Mouse (Mus musculus) limb, embryonic 11.5 days (tissue): ENCODE measurements around the gene Wdr1. TPM values are rescaled to one million over a fixed set of nuclear protein-coding genes. Genes with fewer than 3 reads are reported as not detected.
A peak's percentile ranks its signal among the peaks of the same experiment; 100 is the strongest.

Experiments used
- ATAC-seq: fragments of 200-750 bp; cut with Nextera tagmentation; 2 replicates; pipeline ENCODE4 v1.8.0; 2017; ENCODE audit warnings: low read depth; ENCODE audit not compliant: insufficient number of reproducible peaks, low FRiP score, low TSS enrichment
- DNase-seq: peaks from one replicate; pipeline ENCODE4 v3.0.0-alpha.2; 2015; ENCODE audit warnings: low spot score
- H3K27ac ChIP-seq: fragments of 300-500 bp; sonication (generic); replicated peaks from 2 replicates; pipeline ENCODE4 v1.5.1; 2014; ENCODE audit warnings: low read depth, mild to moderate bottlenecking, low read length
- H3K27me3 ChIP-seq: fragments of 300-500 bp; sonication (generic); 2 replicates; pipeline ENCODE4 v1.6.1; 2014; ENCODE audit warnings: mild to moderate bottlenecking, low read length, mixed read lengths; ENCODE audit not compliant: control insufficient read depth, insufficient read depth
- H3K36me3 ChIP-seq: fragments of 300-500 bp; sonication (generic); 2 replicates; pipeline ENCODE4 v1.6.1; 2014; ENCODE audit warnings: mild to moderate bottlenecking, low read length, moderate library complexity, mixed read lengths; ENCODE audit not compliant: control insufficient read depth, insufficient read depth
- H3K4me1 ChIP-seq: fragments of 300-500 bp; sonication (generic); 2 replicates; pipeline ENCODE4 v1.6.1; 2014; ENCODE audit warnings: low read length, mixed read lengths; ENCODE audit not compliant: control insufficient read depth, insufficient read depth
- H3K4me2 ChIP-seq: fragments of 300-500 bp; sonication (generic); 2 replicates; pipeline ENCODE4 v1.6.1; 2014; ENCODE audit warnings: low read depth, mild to moderate bottlenecking, moderate library complexity; ENCODE audit not compliant: severe bottlenecking
- H3K4me3 ChIP-seq: fragments of 300-500 bp; sonication (generic); 2 replicates; pipeline ENCODE4 v1.5.1; 2014; ENCODE audit warnings: low read depth, low read length
- H3K9ac ChIP-seq: fragments of 300-500 bp; sonication (generic); 2 replicates; pipeline ENCODE4 v1.6.1; 2014; ENCODE audit warnings: mild to moderate bottlenecking, low read length
- H3K9me3 ChIP-seq: fragments of 300-500 bp; sonication (generic); 2 replicates; pipeline ENCODE4 v1.6.1; 2016; ENCODE audit warnings: low read length; ENCODE audit not compliant: control insufficient read depth
- WGBS: fragments of 180-500 bp; shearing (Covaris S2); extraction: QIAGEN DNeasy Blood & Tissue Kit; methylation state at CpG from one replicate; pipeline ENCODE4 v1.1.7; 2014; 5-methylcytosine and 5-hydroxymethylcytosine counted together
- polyA plus RNA-seq: library from polyadenylated mRNA; unstranded; fragments of >200 nt; fragmentation: Nextera tagmentation; extraction: Ambion mirVana; gene quantifications from 2 replicates; pipeline ENCODE4 v1.2.1, GENCODE M21; 2014

The Wdr1 gene
- polyA plus RNA-seq, 1 experiment from 2014 or later = 200 TPM

DNA sequence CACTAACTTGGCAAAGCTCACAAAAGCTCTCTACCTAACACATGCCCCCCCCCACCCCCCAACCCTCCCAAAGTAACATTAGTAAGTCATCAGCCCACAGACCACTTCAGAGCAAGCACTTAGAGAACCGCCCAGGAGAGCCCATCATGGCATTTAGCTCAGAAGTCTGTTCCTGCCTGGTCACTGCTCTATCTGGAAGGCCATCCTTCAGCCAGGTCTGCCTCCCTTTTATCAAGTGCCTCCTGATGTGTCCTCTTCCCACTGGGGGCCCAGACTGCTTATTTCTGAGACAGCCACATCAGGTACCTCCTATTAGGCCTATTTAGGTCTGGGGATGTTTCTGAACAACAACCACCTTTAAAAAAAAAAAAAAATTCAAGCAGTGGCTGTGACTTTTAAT lies 22.1 kb downstream of the Wdr1 start:
- 95% methylated on average over 1 of the region's 1 CpGs for WGBS
- Histone ChIP-seq H3K27ac (no peak overlapping the region), H3K9ac (no peak overlapping the region), H3K27me3 (no peaks in the 10 kb centered on the region), H3K4me1 (no peaks in the 10 kb centered on the region), H3K36me3 (peaks cover 29% of the 10 kb centered on the region), H3K9me3 (no peaks in the 10 kb centered on the region), H3K4me3 (no peak overlapping the region), H3K4me2 (no peak overlapping the region)
- no peak for ATAC-seq
- DNase-seq = no peak

DNA sequence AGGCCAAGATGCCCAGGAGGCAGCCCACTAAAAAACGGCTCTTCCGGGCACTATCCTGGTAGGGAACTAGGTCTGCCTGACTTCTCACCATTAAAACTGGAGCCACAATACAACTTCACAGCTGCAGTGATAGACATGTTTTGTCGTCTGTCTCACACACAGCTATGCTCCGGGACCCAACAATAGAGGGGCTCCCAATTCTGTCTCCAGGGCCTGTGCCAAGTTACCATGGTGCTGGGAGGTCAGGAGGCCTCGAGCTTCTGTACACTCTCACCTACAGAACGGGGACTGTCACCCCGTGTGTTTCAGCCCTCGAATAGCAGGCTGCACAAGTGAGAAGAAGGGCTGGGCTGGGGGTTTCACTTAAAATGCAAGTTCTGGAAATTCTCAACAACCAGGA lies 24.5 kb downstream of the Wdr1 start:
- Histone ChIP-seq H3K27ac (no peak overlapping the region), H3K4me1 (no peaks in the 10 kb centered on the region), H3K27me3 (no peaks in the 10 kb centered on the region), H3K4me3 (no peak overlapping the region), H3K9me3 (no peaks in the 10 kb centered on the region), H3K4me2 (no peak overlapping the region), H3K36me3 (peaks cover 24% of the 10 kb centered on the region), H3K9ac (no peak overlapping the region)
- DNase-seq (no peak), ATAC-seq (no peak)
- 91% methylated on average over 8 of the region's 8 CpGs for WGBS

DNA sequence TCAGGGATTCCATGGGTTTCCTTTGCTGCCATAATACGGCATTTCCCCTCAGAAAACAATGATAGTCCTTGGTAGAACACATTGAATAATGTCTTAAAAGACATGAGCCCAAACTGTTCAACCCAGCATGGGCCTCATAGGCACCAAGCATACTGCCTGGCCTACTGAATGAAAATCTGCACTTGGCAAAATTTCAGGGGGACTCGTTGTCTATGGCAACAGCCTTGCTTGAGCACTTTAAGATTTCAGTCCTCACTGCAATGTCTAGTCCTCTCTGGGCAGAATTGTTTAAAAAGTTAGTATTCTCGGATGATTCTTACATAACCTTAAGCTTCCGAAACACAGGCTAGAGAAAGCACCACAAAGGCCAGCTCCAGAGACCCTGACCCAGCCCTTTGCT lies 25.2 kb downstream of the Wdr1 start:
- Histone ChIP-seq H3K9ac (no peak overlapping the region), H3K27me3 (no peaks in the 10 kb centered on the region), H3K4me1 (no peaks in the 10 kb centered on the region), H3K27ac (no peak overlapping the region), H3K4me3 (no peak overlapping the region), H3K36me3 (peaks cover 25% of the 10 kb centered on the region), H3K4me2 (no peak overlapping the region), H3K9me3 (no peaks in the 10 kb centered on the region)
- DNase-seq (no peak), ATAC-seq (no peak)
- 98% methylated on average over 4 of the region's 4 CpGs for WGBS

DNA sequence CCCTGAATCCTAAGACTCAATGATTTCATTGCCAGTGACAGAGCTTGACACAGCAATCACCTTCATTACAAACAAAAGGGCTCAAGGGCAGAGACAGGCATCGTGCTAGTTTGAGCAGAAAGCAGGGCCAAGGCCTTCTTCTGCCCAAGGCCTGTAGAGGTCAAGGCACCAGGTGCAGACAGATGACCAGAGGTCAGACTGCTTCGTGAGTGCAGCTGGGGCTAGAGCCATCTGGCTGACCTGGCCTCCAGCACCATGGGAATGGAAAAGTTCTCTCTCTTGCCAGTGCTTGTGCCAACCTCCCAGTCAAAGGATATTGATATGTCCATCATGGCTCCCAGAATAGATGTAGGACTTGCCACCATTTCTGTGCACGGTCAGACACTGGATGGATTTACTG lies 26.2 kb downstream of the Wdr1 start:
- H3K9me3 ChIP-seq = no peaks in the 10 kb centered on the region
- H3K4me1 ChIP-seq = no peaks in the 10 kb centered on the region
- H3K27me3 ChIP-seq = no peaks in the 10 kb centered on the region
- H3K4me3 ChIP-seq = no peak overlapping the region
- H3K36me3 ChIP-seq = peaks cover 35% of the 10 kb centered on the region
- ATAC-seq (no peak), DNase-seq (no peak)
- H3K9ac ChIP-seq = no peak overlapping the region
- H3K27ac ChIP-seq = no peak overlapping the region
- H3K4me2 ChIP-seq = no peak overlapping the region
- WGBS = 88% methylated on average over 3 of the region's 3 CpGs

DNA sequence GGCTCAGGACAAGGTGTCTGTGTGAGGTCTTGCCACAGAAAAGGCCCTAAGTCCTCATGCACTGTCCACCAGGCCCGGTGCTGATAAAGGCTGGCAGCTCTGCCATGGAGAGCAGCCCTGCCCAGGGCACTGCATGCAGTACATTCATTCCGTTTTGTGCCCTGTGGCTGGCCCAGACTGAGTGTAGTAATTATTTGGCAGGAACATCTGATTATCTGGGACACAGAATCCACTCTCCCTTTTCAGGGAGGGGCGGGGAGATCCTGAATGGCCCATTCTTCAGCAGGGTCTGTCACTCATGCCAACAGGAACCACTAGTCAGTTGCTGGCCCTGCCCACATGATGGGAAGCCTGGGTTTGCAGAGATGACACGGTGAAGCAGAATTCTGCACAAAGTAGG lies 30.9 kb downstream of the Wdr1 start:
- Histone ChIP-seq H3K36me3 (peaks cover 51% of the 10 kb centered on the region), H3K9me3 (no peaks in the 10 kb centered on the region), H3K9ac (no peak overlapping the region), H3K27me3 (no peaks in the 10 kb centered on the region), H3K27ac (no peak overlapping the region), H3K4me1 (no peaks in the 10 kb centered on the region), H3K4me2 (no peak overlapping the region), H3K4me3 (no peak overlapping the region)
- DNase-seq (no peak), ATAC-seq (no peak)
- WGBS = 95% methylated on average over 4 of the region's 4 CpGs

DNA sequence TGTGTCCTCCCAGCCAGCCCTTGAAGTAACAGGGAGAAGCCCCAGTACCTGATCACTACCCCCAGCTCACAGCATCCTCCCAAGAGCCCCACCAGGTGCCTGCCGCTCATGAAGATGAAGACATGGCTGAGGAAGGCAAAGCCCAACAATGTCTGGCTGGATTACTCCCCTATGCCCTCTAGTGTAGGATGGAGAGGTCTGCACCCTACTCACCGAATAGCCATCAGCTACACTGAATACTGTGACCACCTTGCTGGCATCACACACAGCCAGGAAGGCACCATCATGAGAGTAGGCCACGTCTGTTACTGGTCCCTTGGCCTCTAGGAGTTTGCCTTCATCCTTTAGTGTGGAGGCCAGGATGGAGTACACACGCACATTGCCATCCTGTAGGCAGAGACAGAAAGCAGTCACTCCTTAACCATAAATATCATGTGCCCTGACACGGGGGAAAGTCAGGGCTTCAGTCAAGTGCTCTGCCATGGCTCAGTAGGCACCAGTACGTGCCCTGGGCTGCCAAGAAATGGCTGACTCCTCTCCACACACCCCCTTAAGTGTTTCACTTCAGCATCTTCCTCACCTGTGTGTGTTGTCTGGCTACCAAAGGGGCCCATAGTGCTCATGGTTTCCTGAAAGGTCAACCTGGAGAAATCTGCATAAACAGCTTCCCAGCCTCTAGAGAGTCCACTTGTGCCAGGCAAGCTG lies 33.1 kb downstream of the Wdr1 start:
- DNase-seq (peak; percentile 39), ATAC-seq (no peak)
- Histone ChIP-seq H3K9me3 (no peaks in the 10 kb centered on the region), H3K4me3 (no peak overlapping the region), H3K4me2 (no peak overlapping the region), H3K4me1 (no peaks in the 10 kb centered on the region), H3K9ac (no peak overlapping the region), H3K36me3 (peaks cover 42% of the 10 kb centered on the region), H3K27ac (no peak overlapping the region), H3K27me3 (no peaks in the 10 kb centered on the region)
- WGBS = 78% methylated on average over 6 of the region's 6 CpGs

DNA sequence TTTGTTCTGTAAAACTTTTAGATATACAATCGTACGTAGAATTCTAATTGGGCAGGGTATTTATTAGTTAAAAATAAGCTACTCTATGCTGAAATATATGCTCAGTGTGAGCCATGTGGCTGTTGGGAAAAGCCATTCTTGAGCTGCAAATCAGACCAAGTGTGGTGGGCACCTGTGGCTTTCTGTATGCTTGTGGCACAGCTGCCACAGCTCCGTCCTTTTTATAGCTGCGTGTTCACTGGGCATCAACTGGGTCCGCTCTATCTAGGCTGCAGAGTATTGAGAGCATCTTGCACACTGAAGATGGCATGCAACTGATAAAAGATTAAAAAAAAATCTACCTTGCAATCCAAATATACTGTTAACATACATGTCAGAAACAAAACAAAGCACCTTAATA lies 40.0 kb downstream of the Wdr1 start:
- ATAC-seq (no peak), DNase-seq (no peak)
- no peak overlapping the region for H3K9ac ChIP-seq
- no peak overlapping the region for H3K27ac ChIP-seq
- no peaks in the 10 kb centered on the region for H3K4me1 ChIP-seq
- no peak overlapping the region for H3K4me2 ChIP-seq
- no peaks in the 10 kb centered on the region for H3K27me3 ChIP-seq
- WGBS = 93% methylated on average over 5 of the region's 5 CpGs
- H3K36me3 ChIP-seq = peaks cover 5% of the 10 kb centered on the region; the same call in 1 of the 2 replicates
- H3K4me3 ChIP-seq = no peak overlapping the region
- no peaks in the 10 kb centered on the region for H3K9me3 ChIP-seq

DNA sequence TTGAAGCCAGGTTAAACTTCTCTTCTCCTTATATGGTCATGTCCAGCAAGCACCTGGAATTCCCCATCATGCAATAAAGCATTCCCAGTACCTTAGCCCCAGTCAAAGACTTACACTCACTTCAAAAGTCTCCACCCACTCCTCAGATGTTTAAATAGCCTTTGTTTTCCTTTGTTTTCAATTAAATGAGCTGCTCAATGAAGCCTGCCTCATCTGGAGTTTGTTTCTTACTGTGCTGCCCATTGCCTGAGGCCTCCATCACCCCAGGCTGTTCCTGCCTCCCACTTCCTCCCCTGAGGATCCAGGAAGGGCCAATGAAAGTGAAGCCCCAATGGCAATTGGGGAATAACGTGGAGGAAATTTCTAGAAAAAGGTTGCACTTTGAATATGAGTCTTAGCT lies 42.2 kb downstream of the Wdr1 start:
- WGBS = 50% methylated on average over 1 of the region's 1 CpGs
- Histone ChIP-seq H3K9ac (no peak overlapping the region), H3K27me3 (no peaks in the 10 kb centered on the region), H3K4me1 (no peaks in the 10 kb centered on the region), H3K9me3 (no peaks in the 10 kb centered on the region), H3K27ac (no peak overlapping the region), H3K36me3 (no peaks in the 10 kb centered on the region), H3K4me2 (no peak overlapping the region), H3K4me3 (no peak overlapping the region)
- no peak for DNase-seq
- ATAC-seq = no peak

DNA sequence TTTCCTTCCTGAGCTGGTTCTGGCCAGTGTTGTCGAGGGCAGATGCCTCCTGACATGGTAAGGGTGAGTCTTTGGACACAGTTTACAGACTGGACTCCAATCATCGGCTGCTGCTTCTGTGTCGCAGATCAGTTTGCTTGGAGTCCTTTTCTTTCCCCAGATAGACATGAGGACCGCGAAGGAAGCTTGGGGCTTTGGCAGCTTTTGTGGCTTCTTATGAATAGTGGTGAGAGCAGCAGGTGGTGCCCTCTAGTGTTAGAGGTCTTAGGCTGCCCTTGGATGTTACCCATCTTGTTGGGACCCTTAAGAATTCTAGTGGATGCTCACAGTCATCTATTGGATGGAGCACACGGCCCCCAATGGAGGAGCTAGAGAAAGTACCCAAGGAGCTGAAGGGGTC lies 46.8 kb downstream of the Wdr1 start:
- Histone ChIP-seq H3K27me3 (no peaks in the 10 kb centered on the region), H3K9ac (no peak overlapping the region), H3K27ac (no peak overlapping the region), H3K9me3 (no peaks in the 10 kb centered on the region), H3K4me2 (no peak overlapping the region), H3K4me3 (no peak overlapping the region), H3K4me1 (no peaks in the 10 kb centered on the region), H3K36me3 (no peaks in the 10 kb centered on the region)
- ATAC-seq (no peak), DNase-seq (peak; percentile 30)
- 67% methylated on average over 6 of the region's 6 CpGs for WGBS
